Comparison of ENCODE assay signal across 20 mouse cellular contexts in genomic region chr4:119739301-119740062, GRCm38 (mm10). TPM values are rescaled to one million over a fixed set of nuclear protein-coding genes. Genes with fewer than 3 reads are reported as not detected.
DNase-seq lines count a peak whose midpoint lies in the region; ATAC-seq and TF ChIP-seq lines count a peak whose summit lies in the region.
"Had no signal": no experiment of that assay in that cellular context is flagged by ENCODE, and none has a peak within 500 bp of the region (broad histone marks: within the 10 kb centered on the region; RNA-seq: fewer than 3 reads in every experiment).

No protein-coding gene starts in this region.

- DNase-seq in adrenal gland, postnatal 14 days, result peak; percentile 17
- DNase-seq in adrenal gland, adult 18-20 months (ENCODE audit: low spot score in 2 of 2), result no peak
- DNase-seq in kidney, postnatal 36 days, result no peak
- DNase-seq in lung, postnatal 10 days, result no peak
- no peak for DNase-seq in CH12.LX (ENCODE audit: extremely low read depth)
- DNase-seq: cerebellum, adult 11-12 months; cerebellum, postnatal 14 days; embryo, embryonic 11 days; gastrocnemius, postnatal 10 days; kidney, adult 11 months; left cerebral cortex, postnatal 4 days; retina, postnatal 1 day; right cerebral cortex, postnatal 4 days had no signal

- dilution Hi-C loops in CH12.LX (cut with MboI; ENCODE audit: extremely low pct_ligation_motif_present, extremely low pct_unique_long_range_greater_than_20kb, low sequenced_read_pairs), result no loop called here

- peaks cover 20% of the 10 kb centered on the region for H3K4me1 ChIP-seq in kidney, embryonic 15.5 days
- peaks cover 29% of the 10 kb centered on the region for H3K4me1 ChIP-seq in lung, embryonic 15.5 days
- peaks cover 21 to 64% of the 10 kb centered on the region in 2 experiments for H3K4me1 ChIP-seq in CH12.LX (ENCODE audit: control insufficient read depth in 1 of 2, insufficient read depth in 2 of 2)
- H3K4me1 ChIP-seq in forebrain, embryonic 16.5 days (replicated peaks; ENCODE audit: control insufficient read depth, insufficient read depth, low read length), result peaks cover 2% of the 10 kb centered on the region; the same call in 1 of the 2 replicates
- H3K4me1 ChIP-seq: midbrain, embryonic 10.5 days had no signal

- H3K4me2 ChIP-seq in kidney, embryonic 15.5 days, result no peak overlapping the region
- H3K4me2 ChIP-seq in lung, embryonic 15.5 days, result no peak overlapping the region
- H3K4me2 ChIP-seq in CH12.LX (ENCODE audit: insufficient read depth, low read depth, poor library complexity, severe bottlenecking), result peak overlapping the region; percentile 88
- no peak overlapping the region for H3K4me2 ChIP-seq in forebrain, embryonic 16.5 days (ENCODE audit: low read length)
- H3K4me2 ChIP-seq: heart, embryonic 15.5 days had no signal

- TF ChIP-seq EP300 in CH12.LX (IDR thresholded peaks at IDR 0.05; ENCODE audit: low read length), result 0 out of 2 replicates have a peak, but pooled peaks have one; percentile 23

- 46% methylated on average over 9 of the region's 9 CpGs for WGBS in kidney, embryonic 15.5 days
- 42% methylated on average over 9 of the region's 9 CpGs for WGBS in lung, embryonic 15.5 days
- 36% methylated on average over 9 of the region's 9 CpGs for WGBS in forebrain, embryonic 16.5 days

- H3K36me3 ChIP-seq in kidney, embryonic 15.5 days, result no peaks in the 10 kb centered on the region
- H3K36me3 ChIP-seq in lung, embryonic 15.5 days, result no peaks in the 10 kb centered on the region
- peaks cover 3 to 16% of the 10 kb centered on the region in 2 experiments for H3K36me3 ChIP-seq in CH12.LX (replicated peaks in 1 of 2; ENCODE audit: control insufficient read depth in 1 of 2, insufficient read depth in 1 of 2, low read length in 1 of 2)
- no peaks in the 10 kb centered on the region for H3K36me3 ChIP-seq in forebrain, embryonic 16.5 days (ENCODE audit: control insufficient read depth, insufficient read depth)
- H3K36me3 ChIP-seq: forebrain, embryonic 10.5 days; heart, embryonic 15.5 days; midbrain, embryonic 10.5 days had no signal

- no peak overlapping the region for H3K9ac ChIP-seq in kidney, embryonic 15.5 days
- H3K9ac ChIP-seq in lung, embryonic 15.5 days, result no peak overlapping the region
- H3K9ac ChIP-seq in CH12.LX (ENCODE audit: insufficient read depth, low read depth), result peak overlapping the region; percentile 47
- H3K9ac ChIP-seq in forebrain, embryonic 16.5 days (replicated peaks; ENCODE audit: low read depth, low read length), result no peak overlapping the region
- H3K9ac ChIP-seq: heart, embryonic 15.5 days had no signal

- TF ChIP-seq RAD21 in CH12.LX (IDR thresholded peaks at IDR 0.05; ENCODE audit: low read depth, low read length), result no peak

- ATAC-seq in kidney, embryonic 15.5 days (replicated peaks; ENCODE audit: low FRiP score), result peak; percentile 56
- ATAC-seq in lung, embryonic 15.5 days (ENCODE audit: borderline replicate concordance, extremely low read depth, low FRiP score, low TSS enrichment), result no peak
- ATAC-seq in forebrain, embryonic 16.5 days, result no peak
- ATAC-seq: Patski had no signal

- in situ Hi-C loops in CH12.LX (cut with MboI; ENCODE audit: low pct_ligation_motif_present, low pct_unique_long_range_greater_than_20kb, low sequenced_read_pairs), result no loop called here

- H3K27ac ChIP-seq in kidney, embryonic 15.5 days, result 0 out of 2 replicates have a peak overlapping the region, but pooled peaks have one; percentile 18
- H3K27ac ChIP-seq in lung, embryonic 15.5 days, result peak overlapping the region; percentile 50
- peak overlapping the region; percentile 41 for H3K27ac ChIP-seq in CH12.LX (ENCODE audit: insufficient read depth, low read depth)
- H3K27ac ChIP-seq in forebrain, embryonic 16.5 days (ENCODE audit: low read length), result no peak overlapping the region
- H3K27ac ChIP-seq: forebrain, embryonic 10.5 days; heart, embryonic 15.5 days; midbrain, embryonic 10.5 days had no signal

- H3K27me3 ChIP-seq in kidney, embryonic 15.5 days, result peaks cover 17% of the 10 kb centered on the region
- peaks cover 8% of the 10 kb centered on the region; the same call in 1 of the 2 replicates for H3K27me3 ChIP-seq in lung, embryonic 15.5 days
- no peaks in the 10 kb centered on the region for H3K27me3 ChIP-seq in CH12.LX (replicated peaks)
- H3K27me3 ChIP-seq in forebrain, embryonic 16.5 days (replicated peaks; ENCODE audit: control insufficient read depth, insufficient read depth, low read length), result peaks cover 4% of the 10 kb centered on the region; the same call in 1 of the 2 replicates
- H3K27me3 ChIP-seq: Patski had no signal

- no peak for TF ChIP-seq POLR2A in CH12.LX (IDR thresholded peaks at IDR 0.05; ENCODE audit: low read depth, low read length)

- H3K79me2 ChIP-seq in CH12.LX (replicated peaks; ENCODE audit: control insufficient read depth, extremely low read depth, insufficient read depth, poor library complexity, severe bottlenecking), result no peaks in the 10 kb centered on the region; the same call in 1 of the 2 replicates

- H3K4me3 ChIP-seq in kidney, embryonic 15.5 days (replicated peaks), result no peak overlapping the region
- H3K4me3 ChIP-seq in lung, embryonic 15.5 days, result no peak overlapping the region
- peak overlapping the region in 1 of 3 experiments; percentile 2 for H3K4me3 ChIP-seq in CH12.LX (replicated peaks in 1 of 3; ENCODE audit: low read depth in 2 of 3, low read length in 2 of 3, poor library complexity in 1 of 3)
- no peak overlapping the region for H3K4me3 ChIP-seq in forebrain, embryonic 16.5 days (replicated peaks; ENCODE audit: low read length)
- H3K4me3 ChIP-seq: forebrain, embryonic 10.5 days; heart, embryonic 15.5 days; midbrain, embryonic 10.5 days had no signal

- H3K9me3 ChIP-seq in kidney, embryonic 15.5 days (replicated peaks), result no peaks in the 10 kb centered on the region
- no peaks in the 10 kb centered on the region for H3K9me3 ChIP-seq in lung, embryonic 15.5 days
- H3K9me3 ChIP-seq in CH12.LX (replicated peaks; ENCODE audit: low read length), result no peaks in the 10 kb centered on the region
- no peaks in the 10 kb centered on the region for H3K9me3 ChIP-seq in forebrain, embryonic 16.5 days (ENCODE audit: control insufficient read depth, low read length)
- H3K9me3 ChIP-seq: forebrain, embryonic 10.5 days; heart, embryonic 15.5 days; midbrain, embryonic 10.5 days had no signal

- no peak for TF ChIP-seq CTCF in CH12.LX (conservative IDR thresholded peaks at IDR 0.05 in 1 of 2, IDR thresholded peaks at IDR 0.05 in 1 of 2; ENCODE audit: low read depth in 2 of 2, low read length in 2 of 2)

TF ChIP-seq in CH12.LX, 34 proteins besides CTCF, POLR2A, EP300 and RAD21:
- TF ChIP-seq UBTF (IDR thresholded peaks at IDR 0.05; ENCODE audit: low read depth, low read length) (no peak), MAX (IDR thresholded peaks at IDR 0.05; ENCODE audit: low read length) (0 out of 2 replicates have a peak, but pooled peaks have one; percentile 20), HCFC1 (IDR thresholded peaks at IDR 0.05; ENCODE audit: low read depth, low read length) (0 out of 2 replicates have a peak, but pooled peaks have one; percentile 6), CHD1 (IDR thresholded peaks at IDR 0.05; ENCODE audit: low read depth, low read length) (peak; percentile 56; the same call in 1 of the 2 replicates), JUN (IDR thresholded peaks at IDR 0.05; ENCODE audit: insufficient read depth, low read depth, low read length) (no peak), USF2 (conservative IDR thresholded peaks at IDR 0.05; ENCODE audit: low read depth, low read length) (no peak), MYC (IDR thresholded peaks at IDR 0.05; ENCODE audit: low read depth, low read length) (0 out of 2 replicates have a peak, but pooled peaks have one; percentile 19), NRF1 (IDR thresholded peaks at IDR 0.05; ENCODE audit: low read depth, low read length) (no peak), ZMIZ1 (IDR thresholded peaks at IDR 0.05; ENCODE audit: low read depth, low read length) (no peak), CHD2 (IDR thresholded peaks at IDR 0.05; ENCODE audit: low read length) (no peak), KAT2A (IDR thresholded peaks at IDR 0.05; ENCODE audit: insufficient replicate concordance, low read length) (no peak), PAX5 (IDR thresholded peaks at IDR 0.05; ENCODE audit: low read length) (no peak), ZNF384 (IDR thresholded peaks at IDR 0.05; ENCODE audit: low read depth, low read length) (no peak), ZC3H11A (IDR thresholded peaks at IDR 0.05; ENCODE audit: low read depth, low read length) (no peak), JUND (conservative IDR thresholded peaks at IDR 0.05; ENCODE audit: low read depth, low read length) (no peak), TCF12 (IDR thresholded peaks at IDR 0.05; ENCODE audit: low read depth, low read length) (peak; percentile 29; the same call in 1 of the 2 replicates), NELFE (IDR thresholded peaks at IDR 0.05; ENCODE audit: low read depth, low read length) (peak; percentile 9; the same call in 1 of the 2 replicates), SMC3 (IDR thresholded peaks at IDR 0.05; ENCODE audit: low read depth, low read length) (no peak), IRF4 (IDR thresholded peaks at IDR 0.05; ENCODE audit: low read depth, low read length) (peak; percentile 23; the same call in 1 of the 2 replicates), MAFK (IDR thresholded peaks at IDR 0.05; ENCODE audit: insufficient replicate concordance, low read length) (no peak), BHLHE40 (IDR thresholded peaks at IDR 0.05; ENCODE audit: low read depth, low read length) (no peak), POLR2AphosphoS2 (IDR thresholded peaks at IDR 0.05; ENCODE audit: low read depth, low read length) (no peak), SIN3A (IDR thresholded peaks at IDR 0.05; ENCODE audit: low read length) (0 out of 2 replicates have a peak, but pooled peaks have one; percentile 25), RCOR1 (conservative IDR thresholded peaks at IDR 0.05; ENCODE audit: low read depth, low read length) (no peak), E2F4 (IDR thresholded peaks at IDR 0.05; ENCODE audit: insufficient replicate concordance, low read depth, low read length) (no peak)

RNA-seq across cellular contexts. Expression of gene Hivep3, which starts 5.9 kb away (rescaled TPM):
- 9.4 and 10.0 TPM in 2 replicates for total RNA-seq in adrenal gland, postnatal 14 days (2021)
- total RNA-seq in adrenal gland, adult 18-20 months (2021), result 1 to 10 TPM; 6.9 to 9.9 TPM
- polyA plus RNA-seq in kidney, embryonic 15.5 days (2015; fragmentation: Nextera tagmentation; extraction: Ambion mirVana), result 7.4 and 8.9 TPM in 2 replicates
- 22.7 and 24.0 TPM in 2 replicates for polyA plus RNA-seq in lung, embryonic 15.5 days (2015; fragmentation: Nextera tagmentation; extraction: Ambion mirVana)
- total RNA-seq in CH12.LX (2012; rRNA removed) (16.7 and 21.2 TPM in 2 replicates), CH12.LX (2014; rRNA removed) (11.1 and 14.4 TPM in 2 replicates)
- 27.9 and 32.3 TPM in 2 replicates for polyA plus RNA-seq in CH12.LX (2012; ENCODE audit: insufficient read length, low read depth)
- polyA plus RNA-seq in forebrain, embryonic 16.5 days (2015; fragmentation: Nextera tagmentation; extraction: Ambion mirVana), result 23.1 and 26.4 TPM in 2 replicates
